Mouse (Mus musculus) mouse embryonic stem cell (cell line): ENCODE measurements around the gene Sbp.
"Not testable (repeated sequence)": the region's sequence is repeated elsewhere in the genome, so short reads cannot be mapped to it uniquely, and the experiment has no call there.

ENCODE experiments used
- in situ Hi-C, 2 experiments: fragments of 300-500 bp; cut with MboI; formaldehyde crosslinking; loops; 1 replicate in 1 of 2; 3 replicates in 1 of 2; pipeline ENCODE4 v1.14.3; 2019 to 2020; ENCODE audit warnings: low sequenced_read_pairs in 2 of 2, low pct_unique_long_range_greater_than_20kb in 1 of 2, mixed read lengths in 1 of 2; ENCODE audit not compliant: unreplicated experiment in 1 of 2

The Sbp gene

GRCm38 (mm10) chr17:23941372-23941771 is at the start of gene Sbp:
Sbp (plus strand) TSS chr17:23941672.
- in situ Hi-C loops = no loop called here

DNA sequence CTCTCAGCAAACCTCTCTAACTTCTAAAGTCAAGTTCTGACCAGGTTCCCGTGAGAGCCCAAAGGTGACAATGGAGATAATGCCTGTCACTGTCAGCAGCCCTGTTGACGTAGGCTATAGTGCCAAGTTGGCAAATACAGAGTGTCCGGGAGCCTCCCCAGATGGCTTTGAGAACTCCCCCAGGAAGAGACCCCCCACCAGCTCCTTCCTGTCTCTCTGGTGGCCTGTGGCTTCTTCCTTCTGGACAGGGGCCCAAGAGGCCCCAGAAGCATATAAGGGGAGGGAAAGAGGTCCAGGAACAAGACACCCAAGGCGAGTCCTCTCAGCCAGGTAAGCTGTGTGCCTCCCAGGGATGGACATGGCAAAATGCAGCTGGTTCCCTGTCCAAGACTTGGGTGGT is 24.3 kb upstream of the Sbp start, which contains the start of gene Dcpp3:
Gene Dcpp3, plus strand, starts transcription at position 301 of the 400 bp plus-strand sequence.
- in situ Hi-C loops = loop anchor here in 1 of 2 experiments (25.0 kb wide), 1 partner anchor 370 kb away; no protein-coding TSS in a partner anchor

- in situ Hi-C loops = loop anchor here in 1 of 2 experiments (25.0 kb wide), 1 partner anchor 363 kb away; no protein-coding TSS in a partner anchor
These were observed 16.9 kb upstream of the Sbp start for GRCm38 (mm10) chr17:23924531-23925007.

DNA sequence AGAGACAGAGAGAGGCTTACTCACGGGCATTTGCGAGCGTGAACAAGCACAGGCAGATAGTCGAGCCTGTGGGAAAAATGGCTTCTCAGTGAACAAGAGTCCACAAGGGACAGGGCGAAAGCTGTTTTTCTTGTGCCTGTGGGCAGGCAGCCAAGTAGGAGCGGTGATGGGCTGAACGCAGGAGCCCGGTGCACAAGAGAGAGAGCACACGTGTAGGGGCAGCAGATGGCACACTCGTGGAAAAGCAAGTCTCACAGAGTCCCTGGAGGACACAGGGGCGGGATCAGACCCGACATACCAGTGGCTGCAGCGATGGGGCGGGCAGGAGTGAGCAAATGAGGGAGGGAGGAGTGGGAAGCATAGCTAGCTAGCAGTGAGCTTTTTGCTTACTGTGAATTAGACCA is 16.4 kb upstream of the Sbp start:
- in situ Hi-C loops = no loop called here

DNA sequence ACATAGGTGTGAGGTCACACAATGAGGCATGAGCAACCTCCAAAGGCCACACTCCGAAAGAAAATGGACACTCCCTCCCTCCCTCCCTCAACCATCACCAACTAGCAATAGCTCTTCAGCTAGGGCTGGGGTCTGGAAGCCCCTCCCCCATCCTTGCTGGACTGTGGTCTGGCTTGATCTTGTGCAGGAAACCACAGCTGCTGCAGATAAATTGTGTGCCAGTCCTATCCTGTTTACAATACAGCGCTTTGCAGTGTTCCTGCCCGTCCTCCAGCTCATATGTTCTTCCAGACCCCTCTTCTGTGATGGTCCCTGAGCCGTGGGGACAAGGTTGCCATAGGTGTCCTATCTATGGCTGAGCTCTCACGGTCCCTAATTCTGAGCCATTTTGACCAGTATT is 10.3 kb upstream of the Sbp start:
- in situ Hi-C loops = no loop called here

GRCm38 (mm10) chr17:23947486-23947885 is 6.0 kb downstream of the Sbp start:
- in situ Hi-C loops = not testable (repeated sequence)

GRCm38 (mm10) chr17:23949068-23949467 is 7.6 kb downstream of the Sbp start:
- in situ Hi-C loops = no loop called here

DNA sequence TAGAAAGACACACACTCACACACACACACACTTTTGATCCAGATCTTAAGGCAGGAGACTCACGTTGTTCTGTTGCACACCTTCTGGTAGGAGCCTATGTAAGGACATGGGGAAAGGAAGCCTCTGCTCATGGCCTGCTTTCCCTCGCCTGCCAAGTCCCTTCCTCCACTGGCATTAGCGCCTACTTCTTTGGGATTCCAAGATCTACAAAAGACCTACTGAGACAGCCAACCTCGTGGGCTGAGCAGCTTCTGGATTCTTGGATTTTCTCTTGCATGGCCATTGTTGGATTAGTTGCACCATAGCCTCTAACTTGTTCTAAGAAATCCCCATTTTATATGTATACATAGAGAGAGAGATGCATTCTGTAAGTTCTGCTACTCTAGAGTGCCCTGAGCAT is 9.4 kb downstream of the Sbp start:
- in situ Hi-C loops = loop anchor here in 1 of 2 experiments (25.0 kb wide), 1 partner anchor 189 kb away; the partner anchor contains the start of gene Flywch1

- in situ Hi-C loops = loop anchor here (5.0 to 25.0 kb wide), 2 partner anchors 98 to 193 kb away; partner anchors contain the start of gene Flywch1 (in 1 of the 2)
These were observed 13.7 kb downstream of the Sbp start, which contains the start of gene Sbpl for GRCm38 (mm10) chr17:23955174-23955573. Sbpl (minus strand) TSS chr17:23955274.

- in situ Hi-C loops = loop anchor here (5.0 to 25.0 kb wide), 3 partner anchors 103 to 198 kb away; partner anchors contain the start of gene Flywch1 (in 2 of the 2)
These were observed 18.7 kb downstream of the Sbp start for GRCm38 (mm10) chr17:23960084-23960738.

DNA sequence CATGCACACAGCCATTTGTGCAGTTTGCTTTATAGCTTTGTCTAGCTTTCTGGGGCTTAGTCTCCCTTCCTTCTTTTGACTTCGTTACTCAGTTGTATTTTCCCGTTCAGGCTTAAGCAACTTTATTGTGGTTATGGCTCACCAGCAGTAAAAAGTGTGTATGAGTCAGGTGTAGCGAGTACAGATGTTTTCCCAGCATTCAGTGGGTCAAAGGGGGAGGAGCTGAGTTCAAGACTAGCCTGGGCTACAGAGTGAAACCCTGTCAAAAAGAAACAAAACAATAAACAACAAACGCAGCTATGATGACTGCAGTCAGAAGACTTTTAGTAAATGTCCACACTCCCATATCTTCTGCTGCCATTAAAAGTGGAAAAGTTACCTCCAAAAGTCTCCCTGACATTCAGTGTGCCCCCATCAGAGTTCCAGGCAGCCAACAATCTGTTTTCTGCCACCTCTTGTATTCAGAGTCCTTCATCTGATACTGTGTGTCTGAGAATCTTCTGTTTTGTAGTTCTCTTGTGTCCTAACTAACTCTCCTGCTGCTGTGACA is 20.2 kb downstream of the Sbp start:
- in situ Hi-C loops = loop anchor here (5.0 to 25.0 kb wide), 3 partner anchors 104 to 199 kb away; partner anchors contain the start of gene Flywch1 (in 2 of the 2)

GRCm38 (mm10) chr17:23965805-23966425 is 24.4 kb downstream of the Sbp start:
- in situ Hi-C loops = loop anchor here (10.0 to 25.0 kb wide), 2 partner anchors 191 to 204 kb away; partner anchors contain the start of gene Flywch1 (in 2 of the 2)

DNA sequence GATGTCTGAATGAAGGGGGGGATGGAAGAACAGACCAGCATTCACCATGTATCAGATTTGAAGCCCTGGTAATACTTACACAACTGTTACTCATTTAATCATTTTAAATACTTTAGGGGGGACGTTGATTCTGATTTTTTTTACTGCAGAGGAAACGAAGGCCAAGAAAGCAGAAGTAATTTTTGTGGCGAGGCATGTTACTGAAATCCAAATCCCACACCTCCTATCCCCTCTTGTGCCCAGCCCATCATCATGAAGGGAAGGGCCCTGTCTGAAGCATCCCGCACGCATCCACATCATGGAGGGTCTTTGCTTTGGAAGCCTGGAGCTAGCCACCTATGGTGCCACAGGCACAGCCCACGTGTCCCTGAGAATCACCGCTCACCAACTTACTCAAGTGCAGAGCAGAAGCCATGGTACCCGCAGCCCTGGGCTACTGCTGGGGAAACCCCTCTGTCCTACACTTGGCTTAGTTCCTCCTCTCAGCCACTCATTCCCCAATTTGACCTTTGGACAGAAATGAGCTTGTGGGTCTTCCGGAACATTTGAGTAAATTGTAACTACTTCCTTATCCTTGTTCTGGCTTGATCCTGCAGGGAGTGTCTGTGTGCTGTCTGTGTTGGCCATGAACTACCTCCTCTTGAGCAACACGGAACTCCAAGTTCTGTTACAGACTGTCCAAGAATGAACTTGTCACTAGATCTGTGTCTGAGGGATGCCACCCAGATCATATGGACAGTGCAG is 25.4 kb downstream of the Sbp start:
- in situ Hi-C loops = loop anchor here (10.0 to 25.0 kb wide), 2 partner anchors 192 to 205 kb away; partner anchors contain the start of gene Flywch1 (in 2 of the 2)

- in situ Hi-C loops = loop anchor here (10.0 to 25.0 kb wide), 2 partner anchors 194 to 206 kb away; partner anchors contain the start of gene Flywch1 (in 2 of the 2)
These were observed 27.3 kb downstream of the Sbp start for GRCm38 (mm10) chr17:23968780-23969179.

- in situ Hi-C loops = loop anchor here (10.0 to 25.0 kb wide), 2 partner anchors 194 to 207 kb away; partner anchors contain the start of gene Flywch1 (in 2 of the 2)
These were observed 27.8 kb downstream of the Sbp start for GRCm38 (mm10) chr17:23969231-23969630.

DNA sequence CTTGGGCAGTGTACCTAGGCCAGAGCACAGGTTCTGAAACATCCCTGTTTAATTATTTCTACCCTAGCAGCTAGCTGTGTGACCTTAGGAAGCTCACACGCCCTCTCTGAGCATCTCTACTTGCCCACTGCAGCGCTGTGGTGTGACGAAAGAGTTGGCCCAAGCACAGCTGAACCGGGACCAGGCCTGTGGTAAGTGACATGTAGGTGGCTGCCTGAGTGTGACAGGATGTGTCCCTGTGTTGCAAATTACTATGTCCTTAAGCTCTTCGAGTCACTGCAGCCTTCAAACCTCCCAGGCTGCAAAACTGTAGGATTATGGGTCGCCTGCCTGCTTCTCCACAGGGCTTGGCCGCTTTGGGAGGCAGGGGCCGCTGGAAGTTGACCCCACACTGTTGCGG is 29.8 kb downstream of the Sbp start:
- in situ Hi-C loops = loop anchor here in 1 of 2 experiments (25.0 kb wide), 1 partner anchor 209 kb away; the partner anchor contains the start of gene Flywch1

- in situ Hi-C loops = no loop called here
These were observed 35.2 kb downstream of the Sbp start for GRCm38 (mm10) chr17:23976665-23977064.

- in situ Hi-C loops = no loop called here
These were observed 38.0 kb downstream of the Sbp start for GRCm38 (mm10) chr17:23979471-23979870.
